Mouse (Mus musculus): Measurements from ENCODE around the gene Clmn. TPM values are rescaled to one million over a fixed set of nuclear protein-coding genes. Genes with fewer than 3 reads are reported as not detected.

Clmn gene
- polyA plus RNA-seq, 1 experiment from 2014 or later, result 5.5 TPM

DNA sequence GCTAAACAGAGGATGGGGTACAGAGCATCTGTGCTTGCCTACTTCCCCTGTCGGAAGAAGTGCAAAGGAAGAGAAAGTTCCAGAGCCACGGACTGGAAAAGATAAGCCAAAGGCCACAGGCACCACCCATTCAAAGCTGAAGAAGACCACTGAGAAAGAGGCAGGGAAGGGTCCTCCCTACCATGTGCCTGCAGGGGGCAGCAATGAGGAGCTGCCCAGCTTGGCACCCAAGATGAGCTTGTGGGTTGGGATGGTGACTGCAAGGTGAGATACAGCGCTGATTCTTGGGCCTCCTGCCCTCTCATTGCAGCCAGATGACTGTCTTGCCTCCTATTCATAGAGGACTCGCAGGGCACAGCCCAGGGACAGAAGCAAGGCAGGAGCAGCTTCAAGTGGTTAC lies 97.7 kb downstream of the Clmn start:
- Histone ChIP-seq H3K27ac (replicated peaks) (no peak overlapping the region), H3K27me3 (ENCODE audit: control insufficient read depth, insufficient read depth, low read length) (no peaks in the 10 kb centered on the region), H3K4me3 (ENCODE audit: low read depth, low read length) (no peak overlapping the region), H3K36me3 (ENCODE audit: control insufficient read depth, insufficient read depth, low read length) (no peaks in the 10 kb centered on the region), H3K9me3 (ENCODE audit: control insufficient read depth, low read length) (no peaks in the 10 kb centered on the region), H3K4me1 (replicated peaks; ENCODE audit: control insufficient read depth, insufficient read depth) (no peaks in the 10 kb centered on the region), H3K4me2 (replicated peaks; ENCODE audit: low read depth) (no peak overlapping the region), H3K9ac (ENCODE audit: low read length) (no peak overlapping the region)
- WGBS, result 74% methylated on average over 4 of the region's 4 CpGs
- no peak for DNase-seq (ENCODE audit: low spot score)
- no peak for ATAC-seq (ENCODE audit: low FRiP score, low TSS enrichment)
- no peak for TF ChIP-seq EP300 (optimal IDR thresholded peaks at IDR 0.05)
- peak; percentile 56 for TF ChIP-seq CTCF (IDR thresholded peaks at IDR 0.05; ENCODE audit: low read depth)

DNA sequence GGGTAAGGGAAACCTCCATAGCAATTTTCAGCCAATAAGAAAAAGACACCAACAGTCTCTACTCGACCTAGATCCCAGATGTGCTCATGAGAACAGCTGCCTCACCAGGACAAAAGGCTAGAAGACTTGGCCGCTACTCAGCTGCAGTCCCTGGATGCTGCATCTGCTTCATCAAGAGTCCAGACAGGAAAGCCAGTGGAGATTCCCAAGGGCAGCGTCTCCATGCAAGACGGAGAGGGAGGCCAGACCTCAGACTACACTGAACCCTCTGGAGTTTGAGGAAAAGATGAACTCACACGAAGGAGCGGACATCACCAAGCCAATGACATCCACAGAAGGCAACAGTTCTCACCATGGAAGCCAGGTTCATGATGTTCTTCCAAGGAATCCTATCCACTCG lies 99.1 kb downstream of the Clmn start:
- H3K36me3 ChIP-seq (ENCODE audit: control insufficient read depth, insufficient read depth, low read length), result no peaks in the 10 kb centered on the region
- H3K4me1 ChIP-seq (replicated peaks; ENCODE audit: control insufficient read depth, insufficient read depth), result no peaks in the 10 kb centered on the region
- no peak for TF ChIP-seq EP300 (optimal IDR thresholded peaks at IDR 0.05)
- no peak for TF ChIP-seq CTCF (IDR thresholded peaks at IDR 0.05; ENCODE audit: low read depth)
- no peak overlapping the region for H3K4me2 ChIP-seq (replicated peaks; ENCODE audit: low read depth)
- no peaks in the 10 kb centered on the region for H3K27me3 ChIP-seq (ENCODE audit: control insufficient read depth, insufficient read depth, low read length)
- 82% methylated on average over 7 of the region's 7 CpGs for WGBS
- H3K4me3 ChIP-seq (ENCODE audit: low read depth, low read length), result no peak overlapping the region
- H3K9ac ChIP-seq (ENCODE audit: low read length), result no peak overlapping the region
- ATAC-seq (ENCODE audit: low FRiP score, low TSS enrichment) (no peak), DNase-seq (ENCODE audit: low spot score) (no peak)
- H3K9me3 ChIP-seq (ENCODE audit: control insufficient read depth, low read length), result no peaks in the 10 kb centered on the region
- H3K27ac ChIP-seq (replicated peaks), result no peak overlapping the region

GRCm38 (mm10) chr12:104765116-104765515 lies 99.8 kb downstream of the Clmn start:
- no peak overlapping the region for H3K4me2 ChIP-seq (replicated peaks; ENCODE audit: low read depth)
- H3K9me3 ChIP-seq (ENCODE audit: control insufficient read depth, low read length), result no peaks in the 10 kb centered on the region
- no peak overlapping the region for H3K9ac ChIP-seq (ENCODE audit: low read length)
- no peaks in the 10 kb centered on the region for H3K4me1 ChIP-seq (replicated peaks; ENCODE audit: control insufficient read depth, insufficient read depth)
- DNase-seq (ENCODE audit: low spot score), result no peak
- no peak for ATAC-seq (ENCODE audit: low FRiP score, low TSS enrichment)
- no peaks in the 10 kb centered on the region for H3K36me3 ChIP-seq (ENCODE audit: control insufficient read depth, insufficient read depth, low read length)
- 83% methylated on average over 5 of the region's 5 CpGs for WGBS
- H3K27me3 ChIP-seq (ENCODE audit: control insufficient read depth, insufficient read depth, low read length), result no peaks in the 10 kb centered on the region
- no peak overlapping the region for H3K27ac ChIP-seq (replicated peaks)
- TF ChIP-seq CTCF (IDR thresholded peaks at IDR 0.05; ENCODE audit: low read depth) (no peak), EP300 (optimal IDR thresholded peaks at IDR 0.05) (no peak)
- no peak overlapping the region for H3K4me3 ChIP-seq (ENCODE audit: low read depth, low read length)

DNA sequence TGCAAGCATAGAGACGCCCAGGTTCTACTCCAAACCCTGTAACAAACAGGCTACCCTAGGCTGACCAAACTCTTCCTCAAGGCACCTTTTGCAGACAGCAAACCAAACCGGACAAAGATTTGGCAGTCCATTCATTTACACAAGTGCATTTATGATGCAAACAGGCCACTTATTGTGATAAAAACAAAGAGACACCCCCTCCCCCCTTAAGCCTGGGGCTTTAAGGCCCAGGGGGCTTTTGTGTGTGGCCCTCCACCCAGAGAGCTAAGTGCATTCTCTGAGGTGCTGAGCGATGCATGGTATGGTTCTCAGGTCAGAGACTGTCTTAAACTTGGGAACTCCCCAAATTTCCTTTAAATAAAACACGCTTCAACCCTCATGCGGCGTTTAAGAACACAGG lies 101.0 kb downstream of the Clmn start:
- TF ChIP-seq EP300 (optimal IDR thresholded peaks at IDR 0.05), result no peak
- no peak for TF ChIP-seq CTCF (IDR thresholded peaks at IDR 0.05; ENCODE audit: low read depth)
- WGBS, result 78% methylated on average over 6 of the region's 6 CpGs

GRCm38 (mm10) chr12:104761411-104761810 lies 103.5 kb downstream of the Clmn start:
- Histone ChIP-seq H3K36me3 (ENCODE audit: control insufficient read depth, insufficient read depth, low read length) (no peaks in the 10 kb centered on the region), H3K4me3 (ENCODE audit: low read depth, low read length) (no peak overlapping the region), H3K27me3 (ENCODE audit: control insufficient read depth, insufficient read depth, low read length) (no peaks in the 10 kb centered on the region), H3K4me1 (replicated peaks; ENCODE audit: control insufficient read depth, insufficient read depth) (no peaks in the 10 kb centered on the region), H3K27ac (replicated peaks) (no peak overlapping the region), H3K9ac (ENCODE audit: low read length) (no peak overlapping the region), H3K9me3 (ENCODE audit: control insufficient read depth, low read length) (no peaks in the 10 kb centered on the region), H3K4me2 (replicated peaks; ENCODE audit: low read depth) (no peak overlapping the region)
- DNase-seq (ENCODE audit: low spot score), result no peak
- WGBS, result 83% methylated on average over 8 of the region's 8 CpGs
- TF ChIP-seq EP300 (optimal IDR thresholded peaks at IDR 0.05) (no peak), CTCF (IDR thresholded peaks at IDR 0.05; ENCODE audit: low read depth) (no peak)
- no peak for ATAC-seq (ENCODE audit: low FRiP score, low TSS enrichment)

More for the DNA sequence above, 101.0 kb downstream of the Clmn start:
- no peak for ATAC-seq (ENCODE audit: low FRiP score, low TSS enrichment)
- H3K9ac ChIP-seq (ENCODE audit: low read length), result no peak overlapping the region
- H3K36me3 ChIP-seq (ENCODE audit: control insufficient read depth, insufficient read depth, low read length), result no peaks in the 10 kb centered on the region
- H3K4me2 ChIP-seq (replicated peaks; ENCODE audit: low read depth), result no peak overlapping the region
- no peaks in the 10 kb centered on the region for H3K27me3 ChIP-seq (ENCODE audit: control insufficient read depth, insufficient read depth, low read length)
- no peak overlapping the region for H3K27ac ChIP-seq (replicated peaks)
- no peaks in the 10 kb centered on the region for H3K4me1 ChIP-seq (replicated peaks; ENCODE audit: control insufficient read depth, insufficient read depth)
- no peak for DNase-seq (ENCODE audit: low spot score)
- H3K4me3 ChIP-seq (ENCODE audit: low read depth, low read length), result no peak overlapping the region
- no peaks in the 10 kb centered on the region for H3K9me3 ChIP-seq (ENCODE audit: control insufficient read depth, low read length)

DNA sequence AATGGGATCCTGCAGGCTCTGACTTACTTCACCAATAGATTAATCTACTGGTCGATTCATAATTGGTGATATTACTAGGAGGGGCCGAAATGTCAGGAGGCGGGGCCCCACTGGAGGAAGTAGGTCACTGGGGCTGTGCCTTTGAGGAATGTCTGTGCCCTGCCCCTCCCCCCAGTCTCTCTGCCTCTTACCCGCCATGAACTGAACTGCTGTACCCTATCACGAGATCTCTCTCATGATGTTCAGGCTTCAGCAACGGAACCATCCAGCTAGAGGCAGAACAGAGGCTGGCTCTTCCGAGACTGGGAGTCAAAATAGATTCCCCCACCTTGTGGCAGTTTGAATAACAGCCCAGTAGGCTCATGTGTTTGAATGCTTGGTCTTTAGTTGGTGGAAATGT lies 106.8 kb downstream of the Clmn start:
- no peaks in the 10 kb centered on the region for H3K27me3 ChIP-seq (ENCODE audit: control insufficient read depth, insufficient read depth, low read length)
- no peak overlapping the region for H3K4me3 ChIP-seq (ENCODE audit: low read depth, low read length)
- H3K4me1 ChIP-seq (replicated peaks; ENCODE audit: control insufficient read depth, insufficient read depth), result no peaks in the 10 kb centered on the region
- WGBS, result 87% methylated on average over 7 of the region's 7 CpGs
- no peaks in the 10 kb centered on the region for H3K9me3 ChIP-seq (ENCODE audit: control insufficient read depth, low read length)
- no peak overlapping the region for H3K9ac ChIP-seq (ENCODE audit: low read length)
- H3K36me3 ChIP-seq (ENCODE audit: control insufficient read depth, insufficient read depth, low read length), result no peaks in the 10 kb centered on the region
- no peak overlapping the region for H3K4me2 ChIP-seq (replicated peaks; ENCODE audit: low read depth)
- TF ChIP-seq EP300 (optimal IDR thresholded peaks at IDR 0.05) (no peak), CTCF (IDR thresholded peaks at IDR 0.05; ENCODE audit: low read depth) (no peak)
- DNase-seq (ENCODE audit: low spot score) (no peak), ATAC-seq (ENCODE audit: low FRiP score, low TSS enrichment) (no peak)
- no peak overlapping the region for H3K27ac ChIP-seq (replicated peaks)
